Mouse (Mus musculus): ENCODE measurements around the gene Ltb4r2.

DNA sequence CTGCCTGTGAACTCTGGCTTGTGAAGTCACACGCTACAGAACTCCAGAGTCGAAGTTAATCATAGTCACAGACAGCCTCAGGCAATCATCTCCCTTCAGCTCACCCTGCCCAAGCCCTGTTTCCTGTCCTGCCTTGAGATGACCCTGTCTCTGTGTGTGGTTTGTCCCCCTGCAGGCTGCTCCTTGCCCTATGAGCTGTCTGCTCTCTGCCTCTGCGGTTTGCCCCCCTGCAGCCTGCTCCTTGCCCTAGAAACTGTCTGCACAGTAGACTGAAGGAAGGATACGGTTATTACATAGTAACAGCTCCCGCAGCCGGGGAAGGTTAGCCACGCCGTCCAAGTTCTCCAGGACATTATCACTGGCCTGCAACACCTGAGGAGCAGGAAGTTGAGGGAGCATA, 44.3 kb upstream of the Ltb4r2 start:
- TF ChIP-seq CTCF (IDR thresholded peaks at IDR 0.05; ENCODE audit: extremely low read depth, insufficient read depth, insufficient read length, insufficient replicate concordance) (no peak), POLR2A (IDR thresholded peaks at IDR 0.05; ENCODE audit: low read depth, low read length) (no peak)
